Mouse (Mus musculus) brain, embryonic 14.5 days (tissue): ENCODE data around the gene Noxa1. TPM values are rescaled to one million over a fixed set of nuclear protein-coding genes. Genes with fewer than 3 reads are reported as not detected.

Experiments used
- DNase-seq: peaks from one replicate; pipeline ENCODE4 v3.0.0-alpha.2; 2011; ENCODE audit warnings: low read depth
- CTCF ChIP-seq: fragments of 200-500 bp; IDR thresholded peaks from 2 replicates; pipeline ENCODE4 v1.5.1; 2012; ENCODE audit warnings: inconsistent platforms, mild to moderate bottlenecking, moderate library complexity, borderline replicate concordance; ENCODE audit not compliant: insufficient read depth, insufficient read length; ENCODE audit errors: extremely low read depth
- POLR2A ChIP-seq: fragments of 200-500 bp; IDR thresholded peaks from 2 replicates; pipeline ENCODE4 v1.6.1; 2012; ENCODE audit warnings: mild to moderate bottlenecking, inconsistent platforms, borderline replicate concordance; ENCODE audit not compliant: poor library complexity, insufficient read depth, insufficient read length, severe bottlenecking; ENCODE audit errors: extremely low read depth
- polyA plus RNA-seq: library from polyadenylated mRNA; depleted of rRNA; stranded (reverse); fragments of >200 nt; gene quantifications from 2 replicates; pipeline ENCODE4 v1.2.3, GENCODE M21; 2012

Gene Noxa1
- polyA plus RNA-seq, 1 experiment: 0.04 TPM

- TF ChIP-seq POLR2A (no peak), CTCF (no peak)
Observed at GRCm38 (mm10) chr2:25122666-25123065, 27.7 kb upstream of the Noxa1 start.

GRCm38 (mm10) chr2:25120963-25121362 lies 26.0 kb upstream of the Noxa1 start:
- TF ChIP-seq CTCF: no peak
- TF ChIP-seq POLR2A: no peak
- DNase-seq: no peak

More at GRCm38 (mm10) chr2:25122666-25123065, 27.7 kb upstream of the Noxa1 start:
- no peak for DNase-seq

GRCm38 (mm10) chr2:25115442-25115841 lies 20.5 kb upstream of the Noxa1 start:
- TF ChIP-seq POLR2A: no peak
- no peak for TF ChIP-seq CTCF
- no peak for DNase-seq

GRCm38 (mm10) chr2:25114308-25114707 lies 19.4 kb upstream of the Noxa1 start:
- no peak for DNase-seq
- TF ChIP-seq POLR2A (no peak), CTCF (no peak)

- DNase-seq: no peak
- TF ChIP-seq CTCF: no peak
Observed at GRCm38 (mm10) chr2:25111184-25111791, 16.3 kb upstream of the Noxa1 start.

GRCm38 (mm10) chr2:25110505-25111183 lies 15.7 kb upstream of the Noxa1 start:
- no peak for TF ChIP-seq POLR2A
- no peak for DNase-seq

GRCm38 (mm10) chr2:25109487-25109886 lies 14.5 kb upstream of the Noxa1 start:
- TF ChIP-seq CTCF (no peak), POLR2A (no peak)

GRCm38 (mm10) chr2:25106045-25106444 lies 11.1 kb upstream of the Noxa1 start:
- DNase-seq: no peak

More at GRCm38 (mm10) chr2:25109487-25109886, 14.5 kb upstream of the Noxa1 start:
- DNase-seq: no peak

GRCm38 (mm10) chr2:25104122-25104521 lies 9.2 kb upstream of the Noxa1 start:
- TF ChIP-seq POLR2A (no peak), CTCF (no peak)
- no peak for DNase-seq

More at GRCm38 (mm10) chr2:25106045-25106444, 11.1 kb upstream of the Noxa1 start:
- TF ChIP-seq POLR2A: no peak
- no peak for TF ChIP-seq CTCF

GRCm38 (mm10) chr2:25099703-25100102 lies 4.8 kb upstream of the Noxa1 start:
- TF ChIP-seq POLR2A (no peak), CTCF (no peak)
- DNase-seq: peak; percentile 75

GRCm38 (mm10) chr2:25098956-25099355 lies 4.0 kb upstream of the Noxa1 start:
- TF ChIP-seq POLR2A: no peak
- peak; percentile 63; the same call in 1 of the 2 replicates for TF ChIP-seq CTCF
- peak; percentile 76 for DNase-seq

- no peak for DNase-seq
- TF ChIP-seq CTCF (no peak), POLR2A (no peak)
Observed at GRCm38 (mm10) chr2:25098005-25098615, 3.2 kb upstream of the Noxa1 start.
